Mouse (Mus musculus) myocyte (in vitro differentiated cells): Measurements from ENCODE around the gene Gkap1.

Source experiments
- E2F4 ChIP-seq: IDR thresholded peaks from one replicate; pipeline ENCODE4 v1.6.1; 2011; ENCODE audit warnings: mild to moderate bottlenecking, control low read depth, moderate library complexity; ENCODE audit not compliant: insufficient read depth
- MYOD1 ChIP-seq, 3 experiments: IDR thresholded peaks; one replicate each; pipeline ENCODE4 v1.6.1; 2011; ENCODE audit warnings: control low read depth in 2 of 3, low read depth in 2 of 3, mild to moderate bottlenecking in 2 of 3, moderate library complexity in 1 of 3; ENCODE audit not compliant: insufficient read length in 2 of 3, control insufficient read depth in 1 of 3
- POLR2A ChIP-seq: IDR thresholded peaks from one replicate; pipeline ENCODE4 v1.6.1; 2011; ENCODE audit warnings: low read depth, mild to moderate bottlenecking, control low read depth, moderate library complexity; ENCODE audit not compliant: insufficient read length
- TCF12 ChIP-seq: IDR thresholded peaks from one replicate; pipeline ENCODE4 v1.6.1; 2011; ENCODE audit warnings: mild to moderate bottlenecking, control low read depth; ENCODE audit not compliant: poor library complexity, insufficient read depth, severe bottlenecking

DNA sequence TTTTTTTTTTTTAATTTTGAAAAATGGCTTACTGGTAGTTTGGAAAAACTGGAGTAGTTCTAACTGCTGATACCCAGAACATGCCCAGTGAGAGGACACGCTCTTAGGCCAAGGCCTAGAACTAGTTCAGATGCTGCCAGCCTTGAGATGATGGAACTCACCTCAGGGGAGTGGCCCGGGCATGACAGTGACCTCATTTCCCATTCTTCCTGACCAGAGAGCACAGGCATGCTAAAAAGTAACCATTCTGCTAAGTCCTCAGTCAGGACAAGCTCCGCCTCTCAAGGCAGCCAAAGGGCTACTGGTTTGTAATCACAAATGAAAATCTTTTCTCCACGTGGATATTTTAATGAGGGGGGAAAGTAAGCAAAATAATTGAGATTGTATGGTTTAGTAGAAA, 6.4 kb upstream of the Gkap1 start:
- no peak for TF ChIP-seq MYOD1 (IDR thresholded peaks at IDR 0.05; ENCODE audit: control insufficient read depth in 1 of 3, insufficient read length in 2 of 3, low read depth in 2 of 3)
- no peak for TF ChIP-seq POLR2A
- TF ChIP-seq TCF12 = no peak
- no peak for TF ChIP-seq E2F4
